Mouse (Mus musculus): ENCODE data around the gene Tmem108.

DNA sequence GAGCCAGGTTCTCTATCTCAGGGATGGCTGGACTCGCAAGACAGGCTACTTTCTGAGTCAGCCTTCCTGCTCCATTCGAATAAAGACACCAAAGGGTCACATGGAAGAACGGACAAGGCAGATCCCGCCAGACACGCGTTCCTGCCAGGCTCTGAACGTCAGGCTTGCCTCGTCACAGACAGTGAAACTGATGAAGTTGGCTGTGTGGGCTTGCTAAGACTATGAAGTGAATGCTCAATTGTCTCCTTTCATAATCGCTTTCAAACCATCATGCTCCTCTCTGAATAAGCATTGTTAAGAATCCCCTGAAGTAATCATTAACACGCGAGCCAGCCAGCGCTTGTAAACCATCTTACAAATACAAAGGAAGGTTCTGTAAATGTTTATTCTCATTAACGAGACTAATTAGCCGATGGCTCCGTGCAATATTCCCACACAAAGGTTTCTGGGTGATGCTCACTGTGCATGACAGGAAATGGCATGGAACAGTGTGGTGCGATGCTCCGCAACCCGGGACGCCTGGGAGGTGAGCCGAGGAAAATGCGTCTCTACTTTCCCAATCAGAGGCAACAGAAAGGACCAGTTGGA lies 210.9 kb downstream of the Tmem108 start:
- no peak for TF ChIP-seq CTCF (IDR thresholded peaks at IDR 0.05; ENCODE audit: low read depth, low read length)
- no peak for TF ChIP-seq POLR2A (IDR thresholded peaks at IDR 0.05; ENCODE audit: borderline replicate concordance, low read depth, low read length)

Measured in bone marrow macrophage, adult 2 months (primary cell).